1 mouse cellular context compared by ENCODE assay signal in genomic region chr3:89784991-89785753, GRCm38 (mm10).
TF ChIP-seq lines count a peak whose summit lies in the region.

No protein-coding gene starts in this region.

TF ChIP-seq in CH12.LX, 34 proteins besides CTCF, POLR2A, EP300 and RAD21 (continued from another document):
- TF ChIP-seq SIN3A (IDR thresholded peaks at IDR 0.05; ENCODE audit: low read length) (no peak), NRF1 (IDR thresholded peaks at IDR 0.05; ENCODE audit: low read depth, low read length) (no peak), JUN (IDR thresholded peaks at IDR 0.05; ENCODE audit: insufficient read depth, low read depth, low read length) (no peak), KAT2A (IDR thresholded peaks at IDR 0.05; ENCODE audit: insufficient replicate concordance, low read length) (no peak), USF1 (IDR thresholded peaks at IDR 0.05; ENCODE audit: low read depth, low read length) (no peak), MEF2A (IDR thresholded peaks at IDR 0.05; ENCODE audit: borderline replicate concordance, low read depth, low read length) (no peak; the same call in 1 of the 2 replicates), HCFC1 (IDR thresholded peaks at IDR 0.05; ENCODE audit: low read depth, low read length) (no peak), MYC (IDR thresholded peaks at IDR 0.05; ENCODE audit: low read depth, low read length) (0 out of 2 replicates have a peak, but pooled peaks have one; percentile 23), BHLHE40 (IDR thresholded peaks at IDR 0.05; ENCODE audit: low read depth, low read length) (peak; percentile 5; the same call in 1 of the 2 replicates), ZC3H11A (IDR thresholded peaks at IDR 0.05; ENCODE audit: low read depth, low read length) (peak; percentile 65), CHD1 (IDR thresholded peaks at IDR 0.05; ENCODE audit: low read depth, low read length) (no peak), E2F4 (IDR thresholded peaks at IDR 0.05; ENCODE audit: insufficient replicate concordance, low read depth, low read length) (no peak), SMC3 (IDR thresholded peaks at IDR 0.05; ENCODE audit: low read depth, low read length) (peak; percentile 93), MAZ (IDR thresholded peaks at IDR 0.05; ENCODE audit: low read depth, low read length) (0 out of 2 replicates have a peak, but pooled peaks have one; percentile 55), POLR2AphosphoS2 (IDR thresholded peaks at IDR 0.05; ENCODE audit: low read depth, low read length) (no peak), ZKSCAN1 (IDR thresholded peaks at IDR 0.05; ENCODE audit: borderline replicate concordance, low read depth, low read length) (no peak), ELF1 (IDR thresholded peaks at IDR 0.05; ENCODE audit: low read depth, low read length) (peak; percentile 9; the same call in 1 of the 2 replicates), MAFK (IDR thresholded peaks at IDR 0.05; ENCODE audit: insufficient replicate concordance, low read length) (no peak), UBTF (IDR thresholded peaks at IDR 0.05; ENCODE audit: low read depth, low read length) (no peak), NELFE (IDR thresholded peaks at IDR 0.05; ENCODE audit: low read depth, low read length) (0 out of 2 replicates have a peak, but pooled peaks have one; percentile 26), IRF4 (IDR thresholded peaks at IDR 0.05; ENCODE audit: low read depth, low read length) (peak; percentile 79), ETS1 (conservative IDR thresholded peaks at IDR 0.05; ENCODE audit: low read depth, low read length) (no peak), USF2 (conservative IDR thresholded peaks at IDR 0.05; ENCODE audit: low read depth, low read length) (no peak), JUND (conservative IDR thresholded peaks at IDR 0.05; ENCODE audit: low read depth, low read length) (no peak)
TF ChIP-seq in CH12.LX: peak in this region for 10.
